Mouse (Mus musculus) T-cell, adult 2 months (primary cell): Measurements from ENCODE around the gene Itgb6.

Source experiments
- DNase-seq: peaks from one replicate; pipeline ENCODE4 v3.0.0; 2022; ENCODE audit warnings: low spot score

Itgb6 gene

GRCm38 (mm10) chr2:60722514-60722913 lies at the start of gene Itgb6:
TSS of gene Itgb6 (minus strand) at chr2:60722643.
- no peak for DNase-seq

- DNase-seq, result no peak
Observed at GRCm38 (mm10) chr2:60766420-60766819, 44.0 kb upstream of the Itgb6 start.

GRCm38 (mm10) chr2:60756218-60756617 lies 33.8 kb upstream of the Itgb6 start:
- no peak for DNase-seq

GRCm38 (mm10) chr2:60755101-60755500 lies 32.7 kb upstream of the Itgb6 start:
- no peak for DNase-seq

- no peak for DNase-seq
Observed at GRCm38 (mm10) chr2:60751274-60751673, 28.8 kb upstream of the Itgb6 start.

- no peak for DNase-seq
Observed at GRCm38 (mm10) chr2:60750591-60750990, 28.1 kb upstream of the Itgb6 start.

GRCm38 (mm10) chr2:60748585-60748984 lies 26.1 kb upstream of the Itgb6 start:
- no peak for DNase-seq

GRCm38 (mm10) chr2:60747590-60747989 lies 25.1 kb upstream of the Itgb6 start:
- no peak for DNase-seq

- DNase-seq, result no peak
Observed at GRCm38 (mm10) chr2:60744674-60745073, 22.2 kb upstream of the Itgb6 start.

GRCm38 (mm10) chr2:60739389-60740137 lies 17.1 kb upstream of the Itgb6 start:
- DNase-seq, result peak; percentile 16

- no peak for DNase-seq
Observed at GRCm38 (mm10) chr2:60730929-60731328, 8.5 kb upstream of the Itgb6 start.

- DNase-seq, result no peak
Observed at GRCm38 (mm10) chr2:60730024-60730423, 7.6 kb upstream of the Itgb6 start.

GRCm38 (mm10) chr2:60728902-60729585 lies 6.6 kb upstream of the Itgb6 start:
- no peak for DNase-seq

- DNase-seq, result no peak
Observed at GRCm38 (mm10) chr2:60724660-60725059, 2.2 kb upstream of the Itgb6 start.

- no peak for DNase-seq
Observed at GRCm38 (mm10) chr2:60722967-60723366, 524 bp upstream of the Itgb6 start.

- DNase-seq, result peak; percentile 6
Observed at GRCm38 (mm10) chr2:60720906-60721305, 1.5 kb downstream of the Itgb6 start.

GRCm38 (mm10) chr2:60720205-60720604 lies 2.2 kb downstream of the Itgb6 start:
- DNase-seq, result no peak

- DNase-seq, result peak; percentile 72
Observed at GRCm38 (mm10) chr2:60717348-60717747, 5.1 kb downstream of the Itgb6 start.

- DNase-seq, result no peak
Observed at GRCm38 (mm10) chr2:60716549-60716948, 5.9 kb downstream of the Itgb6 start.

GRCm38 (mm10) chr2:60715771-60716170 lies 6.7 kb downstream of the Itgb6 start:
- DNase-seq, result no peak

- DNase-seq, result no peak
Observed at GRCm38 (mm10) chr2:60714971-60715502, 7.4 kb downstream of the Itgb6 start.

GRCm38 (mm10) chr2:60714475-60714874 lies 8.0 kb downstream of the Itgb6 start:
- DNase-seq, result no peak

- no peak for DNase-seq
Observed at GRCm38 (mm10) chr2:60713857-60714256, 8.6 kb downstream of the Itgb6 start.
